Mouse (Mus musculus) spleen, embryonic (tissue): Measurements from ENCODE around the gene Phactr2.
"Not testable (repeated sequence)": the region's sequence is repeated elsewhere in the genome, so short reads cannot be mapped to it uniquely, and the experiment has no call there.

Experiments used
- CTCF ChIA-PET: fragments of 350-600 bp; sonication (Branson Sonifier 250); formaldehyde crosslinking; loops from one replicate; lab custom pipeline; 2022; lab: Charles Lee

Phactr2 gene

GRCm38 (mm10) chr10:13473833-13474567 lies at the start of gene Phactr2:
Gene Phactr2 (minus strand): TSS chr10:13474412.
- CTCF ChIA-PET: interaction anchor here (0.6 kb wide), 1 partner anchor 453 kb away, joined by 4 read pairs; no protein-coding TSS in a partner anchor

GRCm38 (mm10) chr10:13521857-13522256 lies 47.6 kb upstream of the Phactr2 start:
- CTCF ChIA-PET: no interaction called here

GRCm38 (mm10) chr10:13502371-13502770 lies 28.2 kb upstream of the Phactr2 start:
- CTCF ChIA-PET: interaction anchor here (0.7 kb wide), 1 partner anchor 464 kb away, joined by 3 read pairs; no protein-coding TSS in a partner anchor

DNA sequence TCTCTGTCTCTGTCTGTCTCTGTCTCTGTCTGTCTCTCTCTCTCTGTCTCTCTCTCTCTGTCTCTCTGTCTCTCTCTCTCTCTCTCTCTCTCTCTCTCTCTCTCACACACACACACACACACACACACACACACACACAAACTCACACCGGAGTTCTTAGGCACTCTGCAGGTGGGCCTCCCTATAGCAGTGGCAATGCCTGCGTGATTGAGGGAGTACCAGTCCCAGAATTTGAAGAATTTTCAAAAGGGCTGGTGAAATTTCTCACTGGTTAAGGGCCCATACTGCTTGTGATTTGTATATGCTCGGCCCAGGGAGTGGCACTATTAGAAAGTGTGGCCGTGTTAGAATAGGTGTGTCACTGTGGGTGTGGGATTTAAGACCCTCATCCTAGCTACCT lies 27.3 kb upstream of the Phactr2 start:
- CTCF ChIA-PET: not testable (repeated sequence)

GRCm38 (mm10) chr10:13500938-13501496 lies 26.8 kb upstream of the Phactr2 start:
- CTCF ChIA-PET: interaction anchor here (0.6 kb wide), 1 partner anchor 477 kb away, joined by 3 read pairs; no protein-coding TSS in a partner anchor

DNA sequence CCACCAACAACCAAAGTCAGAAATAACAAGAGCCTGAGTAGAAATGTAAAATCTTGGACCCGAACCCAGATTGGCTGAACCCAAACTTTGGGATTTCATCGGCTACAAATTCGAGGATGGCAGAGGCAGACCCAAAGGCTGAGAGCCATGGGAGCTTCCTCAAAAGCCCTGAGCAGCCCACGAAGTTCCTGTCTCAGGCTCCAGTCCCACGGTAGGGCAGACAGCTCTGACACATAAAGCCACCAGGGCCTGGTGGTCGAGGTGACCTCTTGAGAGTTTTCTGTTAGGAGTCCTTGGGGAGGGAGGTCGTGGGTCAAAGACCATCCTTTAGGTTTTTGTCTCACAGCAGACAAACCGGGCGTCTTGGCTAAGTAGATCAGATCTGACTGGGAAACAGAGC lies 26.3 kb upstream of the Phactr2 start:
- CTCF ChIA-PET: interaction anchor here (0.6 kb wide), 1 partner anchor 477 kb away, joined by 3 read pairs; no protein-coding TSS in a partner anchor

GRCm38 (mm10) chr10:13499331-13499730 lies 25.1 kb upstream of the Phactr2 start, which contains the start of gene Fuca2:
Gene Fuca2 (plus strand): TSS chr10:13499540.
- CTCF ChIA-PET: no interaction called here

DNA sequence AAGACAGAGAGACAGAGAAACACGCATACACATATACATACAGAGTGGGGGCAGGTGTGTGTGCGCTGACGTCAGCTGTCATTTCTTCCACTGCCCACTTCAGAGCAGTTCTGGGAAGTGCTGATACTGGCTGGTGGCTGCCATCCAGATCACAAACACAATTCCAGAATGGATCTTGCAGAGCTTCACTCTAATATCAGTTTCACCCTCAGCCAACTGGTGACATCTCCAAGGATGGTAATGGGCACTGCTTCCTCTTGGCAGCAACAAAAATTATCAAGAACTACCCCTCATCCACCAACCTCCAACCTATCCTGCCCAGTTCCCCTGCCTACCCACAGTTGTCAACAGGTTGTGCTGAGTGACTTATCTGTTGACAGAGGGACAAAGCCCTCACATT lies 22.1 kb upstream of the Phactr2 start:
- CTCF ChIA-PET: interaction anchor here (0.6 kb wide), 1 partner anchor 64 kb away, joined by 3 read pairs; no protein-coding TSS in a partner anchor

- CTCF ChIA-PET: no interaction called here
Observed at GRCm38 (mm10) chr10:13493978-13494686, 19.9 kb upstream of the Phactr2 start.

DNA sequence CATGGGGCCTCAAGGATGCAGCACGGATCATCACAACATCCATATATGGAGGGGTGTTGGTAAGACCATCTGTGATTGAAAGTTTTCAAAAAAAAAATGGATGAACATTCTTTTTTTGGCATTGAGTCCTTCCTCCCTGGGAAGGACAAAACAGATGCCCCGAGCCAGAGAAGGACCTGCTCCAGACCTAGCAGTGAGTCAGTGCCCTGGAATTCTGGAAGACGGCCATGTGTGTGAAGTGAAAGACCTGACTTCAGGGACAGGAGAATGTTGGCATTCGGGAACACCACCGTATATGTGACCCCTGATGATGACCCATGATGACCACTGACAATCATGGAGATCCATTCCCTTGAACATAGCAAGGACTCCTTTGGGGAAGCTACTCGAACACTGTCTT lies 15.5 kb upstream of the Phactr2 start:
- CTCF ChIA-PET: interaction anchor here (0.6 kb wide), 2 partner anchors 10 to 720 kb away, joined by 5 to 6 read pairs; no protein-coding TSS in a partner anchor

DNA sequence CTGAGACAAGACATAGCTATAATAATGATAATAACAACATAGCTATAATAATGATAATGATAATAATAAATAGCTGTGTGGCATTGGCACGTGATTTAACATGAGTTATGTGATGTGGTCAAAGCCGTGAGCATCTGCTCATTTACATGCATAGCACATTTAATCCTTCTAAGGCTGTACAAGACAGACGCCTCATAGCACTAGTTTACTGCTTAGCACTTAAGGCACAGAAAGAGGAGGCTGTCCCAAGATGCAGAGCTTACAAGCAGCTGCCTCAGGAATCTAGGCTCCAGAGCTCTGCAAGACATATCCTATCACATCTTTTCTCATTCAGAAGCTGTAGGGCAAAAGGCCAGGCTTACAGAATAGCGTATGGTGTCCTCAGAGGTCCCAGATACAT lies 11.7 kb upstream of the Phactr2 start:
- CTCF ChIA-PET: no interaction called here

GRCm38 (mm10) chr10:13479341-13479740 lies 5.1 kb upstream of the Phactr2 start:
- CTCF ChIA-PET: no interaction called here

- CTCF ChIA-PET: no interaction called here
Observed at GRCm38 (mm10) chr10:13475121-13475520, 909 bp upstream of the Phactr2 start.

DNA sequence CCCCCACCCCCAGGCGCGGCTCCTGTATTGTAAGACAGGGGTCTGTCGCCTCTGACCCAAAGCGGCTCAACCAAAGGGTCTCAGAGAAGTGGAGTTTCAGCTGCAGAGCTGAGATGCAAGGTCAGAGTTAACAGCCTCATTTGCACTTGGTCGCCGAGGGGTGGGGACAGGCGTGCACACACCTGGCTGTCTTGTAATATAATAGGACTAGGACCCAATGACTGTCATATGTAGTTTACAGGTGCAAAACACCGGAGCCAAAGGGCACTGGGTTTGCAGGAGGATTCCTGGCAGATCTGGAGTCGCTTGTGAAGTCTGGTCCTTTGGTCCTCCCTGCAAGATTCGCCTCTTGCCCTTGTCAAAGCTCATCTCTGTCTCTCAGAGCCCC lies 350 bp upstream of the Phactr2 start:
- CTCF ChIA-PET: no interaction called here

- CTCF ChIA-PET: interaction anchor here (0.5 to 0.6 kb wide), 2 partner anchors 161 to 454 kb away, joined by 4 to 8 read pairs; no protein-coding TSS in a partner anchor
Observed at GRCm38 (mm10) chr10:13473287-13473832, 852 bp downstream of the Phactr2 start.

GRCm38 (mm10) chr10:13470236-13470635 lies 4.0 kb downstream of the Phactr2 start:
- CTCF ChIA-PET: no interaction called here

DNA sequence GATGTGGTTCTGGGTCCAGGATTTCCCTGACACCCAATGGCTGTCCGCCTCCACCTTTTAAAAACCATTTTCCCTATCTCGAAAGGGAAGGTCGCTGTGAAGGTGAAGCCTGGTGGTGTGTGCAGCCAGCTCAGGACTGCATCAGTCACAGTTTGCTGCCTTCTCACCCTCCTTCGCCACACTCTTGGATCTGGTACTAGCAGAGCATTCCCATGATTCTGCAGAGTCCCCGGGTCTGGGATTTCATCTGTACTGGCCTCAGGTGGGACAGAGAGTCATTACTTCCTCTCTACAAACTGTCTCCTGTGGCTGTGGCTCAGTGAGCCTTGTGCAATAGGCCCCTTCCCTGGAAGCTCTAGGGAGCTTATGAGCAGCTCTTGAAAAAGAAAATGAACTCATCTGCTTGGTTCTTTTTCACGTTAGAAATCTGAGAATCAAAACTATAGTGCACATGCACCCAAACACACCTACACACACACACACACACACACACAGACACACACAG lies 6.1 kb downstream of the Phactr2 start:
- CTCF ChIA-PET: not testable (repeated sequence)

DNA sequence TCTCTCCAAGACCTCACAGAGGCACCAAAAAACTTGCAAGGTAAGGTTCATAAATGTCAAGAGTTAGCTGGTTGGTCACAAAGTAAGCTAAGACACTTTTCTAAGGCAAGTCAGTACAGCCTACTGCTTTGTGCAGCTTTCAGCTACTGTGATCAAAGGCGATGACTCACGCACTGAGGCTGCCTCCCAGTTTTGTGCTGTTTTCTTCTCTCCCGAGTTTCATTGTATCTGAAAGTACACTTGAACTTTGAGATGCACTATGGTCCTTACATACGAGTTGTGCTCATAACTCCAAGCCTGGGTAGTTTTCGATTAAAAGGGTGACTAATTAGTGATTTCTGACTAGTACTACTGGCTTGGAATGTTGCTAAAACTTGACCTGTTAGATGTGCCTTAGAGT lies 7.3 kb downstream of the Phactr2 start:
- CTCF ChIA-PET: no interaction called here

DNA sequence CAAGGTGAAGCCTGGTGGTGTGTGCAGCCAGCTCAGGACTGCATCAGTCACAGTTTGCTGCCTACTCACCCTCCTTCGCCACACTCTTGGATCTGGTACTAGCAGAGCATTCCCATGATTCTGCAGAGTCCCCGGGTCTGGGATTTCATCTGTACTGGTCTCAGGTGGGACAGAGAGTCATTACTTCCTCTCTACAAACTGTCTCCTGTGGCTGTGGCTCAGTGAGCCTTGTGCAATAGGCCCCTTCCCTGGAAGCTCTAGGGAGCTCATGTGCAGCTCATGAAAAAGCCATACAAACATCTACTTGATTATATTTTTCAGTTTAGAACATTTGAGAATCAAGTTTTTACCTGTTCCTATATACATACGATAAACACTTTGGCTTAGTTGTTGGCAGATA lies 9.9 kb downstream of the Phactr2 start:
- CTCF ChIA-PET: not testable (repeated sequence)

- CTCF ChIA-PET: no interaction called here
Observed at GRCm38 (mm10) chr10:13453200-13453990, 20.8 kb downstream of the Phactr2 start.

DNA sequence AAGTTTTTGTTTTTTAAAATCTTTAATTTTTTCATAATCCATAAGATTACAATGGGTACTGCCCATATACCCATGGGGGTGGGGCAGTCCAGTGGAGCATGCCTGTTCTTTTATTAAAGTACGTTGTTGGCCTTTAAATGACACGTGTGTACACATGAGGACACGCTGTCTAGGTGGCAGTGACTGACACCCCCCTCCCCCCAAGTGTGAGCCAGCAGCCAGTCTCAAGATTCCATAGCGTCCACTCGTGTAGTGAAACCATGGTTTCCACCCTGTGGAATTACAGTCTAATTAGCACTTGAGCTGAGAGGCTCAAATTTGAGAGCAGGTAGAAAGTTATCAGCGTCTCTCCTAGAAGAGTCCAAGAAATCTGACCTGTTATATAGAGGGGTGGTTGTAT lies 22.6 kb downstream of the Phactr2 start:
- CTCF ChIA-PET: no interaction called here
